Mouse (Mus musculus) layer of hippocampus, postnatal 14 days (tissue): ENCODE measurements around the gene Man2b2. TPM values are rescaled to one million over a fixed set of nuclear protein-coding genes. Genes with fewer than 3 reads are reported as not detected.

Experiments used
- DNase-seq, 2 experiments: peaks; one replicate each; pipeline ENCODE4 v3.0.0; 2021 to 2022; ENCODE audit warnings: low spot score in 2 of 2, mixed read lengths in 1 of 2
- total RNA-seq, 2 experiments: library from RNA; stranded (reverse); gene quantifications; 2 replicates each; pipeline ENCODE4 v1.2.3; 2021

The Man2b2 gene
- total RNA-seq, 2 experiments from 2014 or later: 19.6 to 20.1 TPM

- no peak for DNase-seq
Observed at GRCm38 (mm10) chr5:36772586-36772985, 57.9 kb downstream of the Man2b2 start.

GRCm38 (mm10) chr5:36769603-36770002, 60.9 kb downstream of the Man2b2 start:
- DNase-seq: no peak

DNA sequence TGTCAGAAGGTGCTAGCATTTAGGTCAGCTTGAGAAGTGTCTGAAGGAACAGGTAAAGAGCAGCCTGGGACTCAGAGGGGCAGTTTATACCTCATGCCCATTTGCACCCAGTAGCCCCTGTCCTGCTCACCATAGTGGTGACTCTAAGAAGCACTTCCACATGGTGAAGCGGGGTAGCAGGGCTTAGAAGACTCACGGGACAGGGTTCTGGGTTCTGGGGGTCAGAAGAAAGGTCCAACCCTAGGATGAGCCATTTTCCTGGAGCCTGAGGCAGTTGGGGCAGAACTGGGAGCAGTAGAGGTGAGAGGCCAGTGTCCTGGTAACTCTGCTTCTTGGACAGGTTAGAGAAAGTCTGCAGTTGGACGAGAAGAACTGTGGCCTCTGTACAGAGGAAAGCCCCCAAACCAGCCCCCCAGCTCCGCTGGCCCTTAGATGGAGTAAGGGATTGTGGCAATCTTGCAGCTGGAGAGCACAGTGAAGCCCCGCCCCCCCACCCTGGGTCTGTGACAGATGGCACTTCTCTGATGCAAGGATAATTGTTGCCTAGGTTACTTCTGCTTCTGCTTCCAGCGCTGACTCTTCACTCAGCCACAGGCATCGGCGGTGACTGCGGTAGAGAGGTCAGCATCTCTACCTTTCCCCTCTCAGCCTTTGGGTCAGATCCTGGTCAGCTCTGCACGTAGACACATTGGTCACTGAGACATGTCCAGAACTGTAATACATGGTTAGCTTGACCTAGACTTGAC, 63.3 kb downstream of the Man2b2 start:
- DNase-seq: no peak

GRCm38 (mm10) chr5:36759848-36760247, 70.6 kb downstream of the Man2b2 start:
- no peak for DNase-seq

GRCm38 (mm10) chr5:36757033-36757432, 73.4 kb downstream of the Man2b2 start:
- DNase-seq: no peak

Other genes with a start within 250 kb of the Man2b2 start
- 100 to 1,000 TPM in 1 of 2 experiments, 10 to 100 TPM in 1; 90.4 to 103 TPM for gene Tbc1d14, start 237.4 kb downstream of the Man2b2 start, total RNA-seq
- gene D5Ertd579e, start 134.6 kb downstream of the Man2b2 start, total RNA-seq: 100 to 1,000 TPM in 1 of 2 experiments, 10 to 100 TPM in 1; 99.1 to 118 TPM
- gene Bloc1s4, start 82.0 kb downstream of the Man2b2 start, total RNA-seq: 10 to 100 TPM; 19.9 to 21.0 TPM
- 100 to 1,000 TPM; 537 to 543 TPM for gene Mrfap1, start 33.9 kb downstream of the Man2b2 start, total RNA-seq
- 100 to 1,000 TPM; 355 to 364 TPM for gene Ppp2r2c, start 37.9 kb upstream of the Man2b2 start, total RNA-seq
- 100 to 1,000 TPM; 115 to 126 TPM for gene Wfs1, start 158.6 kb upstream of the Man2b2 start, total RNA-seq